Mouse (Mus musculus): ENCODE data around the gene Pbx4.

GRCm38 (mm10) chr8:69877992-69878391, 45.7 kb downstream of the Pbx4 start:
- TF ChIP-seq CTCF (IDR thresholded peaks at IDR 0.05) (no peak), POLR2A (IDR thresholded peaks at IDR 0.05; ENCODE audit: insufficient read depth, low read depth, low read length) (no peak), EP300 (IDR thresholded peaks at IDR 0.05; ENCODE audit: insufficient read depth, low read depth, low read length) (no peak)
